Mouse (Mus musculus) heart, postnatal 10 days (tissue): ENCODE data around the gene Ush2a. TPM values are rescaled to one million over a fixed set of nuclear protein-coding genes. Genes with fewer than 3 reads are reported as not detected.

ENCODE experiments used
- DNase-seq, 2 experiments: peaks; one replicate each; pipeline ENCODE4 v3.0.0; 2021
- intact Hi-C: fragments of 180-260 bp; cut with DNase I; formaldehyde crosslinking; loops from one replicate; pipeline ENCODE4 v1.15.1; 2025
- total RNA-seq, 2 experiments: library from RNA; stranded (reverse); gene quantifications; 2 replicates each; pipeline ENCODE4 v1.2.3; 2021

Ush2a gene
- total RNA-seq, result under 1 TPM; 0.07 to 0.24 TPM

DNA sequence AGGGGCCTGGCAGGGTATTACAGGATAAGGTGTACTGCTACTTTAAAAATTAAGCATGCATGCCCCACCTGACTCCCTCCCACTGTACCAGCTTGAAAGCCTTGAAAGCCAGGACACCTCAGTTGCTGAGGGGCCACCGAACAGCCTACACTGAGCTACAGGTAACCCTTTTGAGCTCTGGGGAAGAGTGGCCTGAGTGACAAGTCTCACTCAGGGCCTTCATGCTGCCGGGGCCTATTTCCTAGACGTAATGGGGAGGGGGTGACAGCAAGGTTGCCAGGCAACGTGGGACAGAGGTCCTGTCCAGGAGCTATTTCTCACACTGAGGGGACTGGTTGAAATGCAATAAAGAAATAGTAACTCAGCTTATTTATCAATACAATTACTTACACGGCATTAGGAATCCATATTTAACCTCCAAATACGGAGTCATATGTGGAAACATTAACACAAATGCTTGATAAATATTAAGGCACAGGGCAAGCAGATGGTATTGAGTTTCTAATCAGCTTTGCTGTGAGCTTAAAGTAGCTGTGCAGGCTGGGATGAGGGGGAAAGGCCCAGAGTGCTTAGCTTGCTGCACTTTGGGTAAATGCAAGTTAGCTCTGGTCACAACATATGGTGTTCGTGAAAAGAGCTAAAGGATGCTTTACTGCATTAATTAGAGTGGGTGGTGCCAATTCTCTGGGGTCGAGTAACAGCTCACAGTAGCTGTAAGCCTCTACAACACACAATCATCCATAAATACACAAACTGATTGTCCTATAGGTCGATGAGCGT is at the start of gene Ush2a:
TSS of gene Ush2a (plus strand) at position 121 of the 780 bp plus-strand sequence.
- intact Hi-C loops, result no loop called here
- DNase-seq, result no peak

DNA sequence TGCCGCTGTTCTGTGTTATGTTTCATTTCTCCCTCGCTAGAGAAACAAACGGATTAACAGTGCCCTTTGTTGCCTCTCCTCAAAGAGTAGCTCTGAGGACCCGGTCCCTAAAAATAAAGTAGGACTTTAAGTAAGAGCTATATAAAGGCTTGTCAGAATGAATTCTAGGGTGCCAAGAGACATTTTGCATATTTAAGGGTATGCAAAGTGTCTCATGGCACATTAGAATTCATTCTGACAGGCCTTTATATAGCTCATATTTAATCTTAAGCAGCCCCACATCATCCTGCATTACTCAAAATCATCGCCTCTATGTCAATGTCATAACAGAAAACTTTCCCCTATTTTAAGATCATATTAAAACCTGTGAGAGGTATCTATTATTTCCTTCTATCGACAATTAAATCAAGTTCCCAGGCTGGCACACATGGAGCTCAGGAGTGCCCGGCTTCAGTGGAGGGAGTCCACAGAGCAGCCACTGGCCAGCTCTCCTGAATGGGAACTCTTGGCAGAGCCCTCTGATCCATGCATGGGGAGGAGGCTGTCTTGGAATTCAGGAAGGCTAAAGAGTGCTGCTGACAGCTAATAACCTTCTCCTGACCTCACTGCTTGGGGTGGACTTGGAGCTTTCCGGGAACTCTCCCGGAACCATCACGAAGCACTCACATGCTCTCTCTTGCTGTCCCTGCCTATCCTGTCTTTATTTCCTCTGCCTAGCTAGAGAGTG is 46.8 kb upstream of the Ush2a start:
- DNase-seq, result no peak
- intact Hi-C loops, result no loop called here

DNA sequence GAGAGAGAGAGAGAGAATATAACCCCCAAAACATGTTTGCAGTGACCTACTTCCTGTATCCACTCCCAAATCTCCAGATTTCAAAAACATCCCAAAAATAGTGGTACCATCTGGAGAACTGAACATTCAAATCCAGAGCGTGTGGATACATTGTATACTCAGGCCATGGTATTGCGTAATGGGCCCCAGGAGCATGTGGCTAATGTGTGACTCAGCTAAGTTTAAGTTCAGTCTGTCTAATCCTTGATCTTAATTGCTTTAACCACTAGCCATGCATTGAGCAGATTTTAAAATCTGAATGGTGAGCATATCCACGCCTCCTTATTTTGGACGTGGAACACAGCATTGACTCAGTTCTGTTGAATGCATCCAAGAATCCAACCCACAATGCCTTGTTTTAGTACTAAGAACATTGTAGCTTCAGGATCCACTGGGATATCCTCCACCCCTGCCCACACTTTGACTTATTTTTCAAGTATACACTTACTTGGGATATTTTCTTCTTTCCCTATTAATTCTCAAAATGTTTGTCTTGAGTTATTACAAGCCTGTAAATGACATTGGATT is 40.5 kb upstream of the Ush2a start:
- DNase-seq, result no peak
- intact Hi-C loops, result no loop called here

DNA sequence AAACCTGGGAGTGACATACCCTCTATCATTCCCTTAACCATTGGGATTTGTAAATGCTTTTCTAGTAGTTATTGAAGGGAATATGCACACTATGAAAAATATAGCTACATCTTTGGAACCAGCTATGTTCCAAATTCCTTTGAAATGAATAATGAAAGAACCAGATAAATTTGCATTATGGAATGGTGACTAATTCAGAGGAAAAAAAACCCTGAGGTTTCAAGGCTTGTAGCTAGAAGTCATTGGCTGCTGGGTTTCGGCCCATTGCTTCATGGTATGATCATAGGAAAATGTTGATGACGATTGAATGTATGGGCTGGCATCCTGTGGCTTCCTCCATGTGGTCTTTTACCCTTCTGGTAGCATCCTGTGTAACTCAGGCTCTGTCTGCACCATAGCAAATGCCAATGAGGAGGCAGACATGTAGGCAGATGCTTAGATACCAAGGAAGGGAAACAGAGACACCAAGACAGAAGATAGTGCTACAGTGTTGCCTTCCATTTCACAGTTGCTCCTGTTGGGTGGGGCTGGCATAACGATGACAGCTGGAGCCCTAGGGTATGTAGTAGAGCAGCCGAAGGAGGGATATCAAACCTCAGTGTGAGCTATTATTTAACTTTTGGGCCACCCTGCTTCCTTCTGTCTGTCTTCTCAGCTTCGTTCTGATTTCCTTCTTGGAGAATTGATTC is 28.6 kb upstream of the Ush2a start:
- DNase-seq, result no peak
- intact Hi-C loops, result no loop called here

DNA sequence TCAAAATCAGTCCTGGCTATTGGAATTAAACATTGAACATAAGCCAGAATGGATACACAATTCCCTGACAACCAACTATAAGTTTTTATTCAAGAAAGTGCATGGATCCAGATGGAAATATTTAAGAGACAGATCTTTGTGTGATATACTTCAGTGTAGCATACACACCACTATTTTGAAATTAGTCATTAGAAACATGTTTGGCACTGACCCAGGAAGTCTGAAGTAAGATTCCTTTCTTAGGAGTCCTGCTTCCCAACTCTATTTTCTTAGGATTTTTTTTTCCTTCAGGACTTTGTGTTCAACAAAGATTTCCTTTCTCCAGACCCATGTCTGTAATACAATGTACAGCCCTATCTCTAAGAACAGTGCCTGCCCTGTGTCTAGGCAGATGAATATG is 23.2 kb upstream of the Ush2a start:
- intact Hi-C loops, result no loop called here
- DNase-seq, result no peak

DNA sequence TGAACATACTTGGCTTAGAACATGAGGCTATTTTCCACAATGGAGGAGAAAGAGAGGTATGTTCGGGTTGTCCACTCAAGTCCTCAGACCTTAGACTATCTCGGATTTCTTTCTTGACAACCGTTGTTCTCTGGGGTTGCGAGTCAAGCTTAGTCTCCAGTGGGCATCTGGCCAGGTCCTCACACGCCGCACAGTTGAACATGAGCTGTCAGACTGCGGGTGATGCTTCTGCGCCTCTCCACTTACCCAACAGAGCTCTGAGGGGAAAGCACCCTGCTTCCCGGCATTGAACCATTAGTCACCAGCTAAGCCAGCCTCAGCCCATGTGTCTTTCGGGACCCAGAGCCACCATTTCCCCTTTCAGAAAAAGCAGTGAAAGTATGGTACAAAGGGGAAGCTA is 20.1 kb upstream of the Ush2a start:
- no peak for DNase-seq
- intact Hi-C loops, result no loop called here

DNA sequence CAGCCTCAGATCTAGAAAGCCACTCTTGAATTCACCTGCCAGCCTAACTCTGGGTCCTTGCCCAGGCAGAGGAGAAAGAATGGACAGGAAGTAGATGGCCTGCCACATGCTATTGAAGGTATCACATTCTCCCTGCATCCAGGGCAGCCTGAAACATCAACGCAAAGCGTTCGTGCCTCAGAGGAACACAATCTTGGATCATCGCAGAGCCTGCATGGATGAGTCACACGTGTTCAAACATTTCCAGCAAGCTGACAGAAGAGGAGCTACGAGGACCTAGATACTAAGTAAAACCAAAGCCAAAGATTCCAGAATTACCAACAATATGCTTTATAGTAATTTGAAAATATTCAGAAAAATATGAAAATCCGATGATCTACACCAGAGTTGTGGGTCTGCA is 4.3 kb upstream of the Ush2a start:
- DNase-seq, result no peak
- intact Hi-C loops, result no loop called here

DNA sequence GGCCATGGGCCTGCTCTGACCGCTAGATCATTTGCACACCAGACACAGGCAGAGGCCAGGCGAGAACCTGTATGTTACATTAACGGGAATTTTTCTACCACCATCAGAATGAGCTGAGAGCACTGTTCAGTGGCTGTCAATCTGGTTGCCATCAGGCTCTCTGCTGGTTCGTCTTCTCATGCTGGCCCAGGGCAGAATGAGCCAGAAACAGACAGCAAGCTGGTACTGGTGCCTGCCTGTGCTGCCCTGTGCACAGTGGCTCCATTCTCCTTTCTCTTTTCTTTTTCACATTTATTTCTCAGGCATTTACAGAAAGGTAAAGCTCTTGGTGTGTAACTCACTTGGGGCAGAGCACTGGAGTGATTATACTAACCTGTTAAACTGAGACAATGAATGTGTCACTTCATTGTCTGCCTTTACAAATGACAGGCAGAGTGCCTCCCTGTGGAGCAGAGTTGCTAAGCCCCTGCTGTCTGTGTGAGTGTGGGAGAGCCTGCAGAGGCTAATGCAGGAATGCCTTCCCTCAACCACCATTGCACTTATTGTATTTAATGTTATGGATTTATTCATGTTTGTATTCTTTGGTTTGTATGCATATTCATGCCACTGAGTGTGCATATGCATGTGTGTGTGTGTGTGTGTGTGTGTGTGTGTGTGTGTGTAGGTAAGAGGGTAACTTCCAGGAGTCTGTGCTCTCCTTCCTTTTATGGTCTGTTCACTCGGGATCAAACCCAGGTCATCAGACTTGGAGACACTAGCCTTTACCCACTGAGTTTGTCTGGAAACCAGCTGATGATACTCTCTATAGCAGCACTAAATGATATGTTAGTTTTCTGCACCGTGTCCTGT is 1.3 kb upstream of the Ush2a start:
- intact Hi-C loops, result no loop called here
- DNase-seq, result no peak

DNA sequence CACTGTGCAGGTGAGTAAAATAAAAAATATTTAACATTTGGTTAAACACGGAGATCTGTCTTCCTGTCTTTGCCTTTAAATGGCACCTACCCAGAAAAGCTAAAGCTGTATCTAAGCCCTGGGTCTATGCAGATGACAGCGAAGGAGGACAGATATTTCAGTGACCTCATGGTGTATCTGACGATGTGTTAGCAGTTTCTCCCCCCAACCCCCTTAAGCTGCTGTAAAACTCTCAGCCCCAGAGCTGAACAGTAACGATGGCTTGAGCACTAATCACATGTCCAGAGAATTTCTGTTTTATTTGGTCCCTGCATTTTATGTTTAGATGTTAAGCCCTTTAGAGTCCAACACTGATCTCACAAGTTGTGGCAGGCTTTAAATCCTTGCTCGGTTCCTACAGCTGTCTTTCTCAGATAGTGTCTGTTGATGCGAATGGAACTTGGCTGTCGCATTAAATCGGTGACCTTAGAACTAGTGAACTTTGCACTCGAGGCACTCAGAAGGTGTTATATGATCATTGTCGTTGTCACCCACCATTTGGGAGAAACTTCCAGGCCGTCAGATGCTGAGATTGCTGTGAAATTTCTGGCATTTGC is 5.4 kb downstream of the Ush2a start:
- intact Hi-C loops, result no loop called here
- DNase-seq, result no peak

DNA sequence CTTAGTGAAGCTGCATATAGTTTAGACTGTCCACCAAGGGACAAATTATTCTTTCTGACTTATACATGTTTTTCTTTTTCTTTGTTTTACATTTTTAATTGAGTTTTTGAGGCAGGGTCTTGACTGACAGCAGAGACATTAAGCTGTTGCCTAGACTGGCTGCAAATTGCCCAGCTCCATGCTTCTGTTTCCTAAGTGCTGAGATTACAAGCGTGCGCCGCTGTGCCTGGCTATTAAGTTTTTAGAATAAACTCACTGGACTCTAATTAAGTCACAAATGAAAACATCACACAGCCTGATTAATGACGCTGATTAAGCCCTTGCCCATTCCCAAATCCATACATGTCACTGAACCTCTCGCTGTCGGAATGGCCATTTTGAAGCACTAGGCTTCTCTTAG is 7.2 kb downstream of the Ush2a start:
- intact Hi-C loops, result no loop called here
- DNase-seq, result no peak

DNA sequence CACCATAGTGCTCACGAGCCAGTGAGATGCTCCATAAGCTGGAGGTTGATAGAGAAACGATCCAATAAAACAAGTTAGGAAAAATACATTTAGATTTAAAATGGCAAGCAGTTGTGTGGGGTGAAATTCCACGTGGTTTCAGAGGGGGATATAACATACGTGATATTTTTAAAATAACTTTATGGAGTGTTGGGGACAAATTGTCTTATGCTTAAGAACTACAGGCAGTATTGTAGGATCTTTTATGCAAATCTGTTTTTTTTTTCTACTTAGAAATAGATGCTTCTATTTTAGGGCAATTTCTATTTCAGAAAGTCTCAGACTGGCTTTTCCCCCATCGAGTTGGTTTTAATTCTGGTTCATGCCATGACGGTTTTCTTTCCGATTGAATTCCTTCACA is 51.5 kb downstream of the Ush2a start:
- DNase-seq, result no peak

DNA sequence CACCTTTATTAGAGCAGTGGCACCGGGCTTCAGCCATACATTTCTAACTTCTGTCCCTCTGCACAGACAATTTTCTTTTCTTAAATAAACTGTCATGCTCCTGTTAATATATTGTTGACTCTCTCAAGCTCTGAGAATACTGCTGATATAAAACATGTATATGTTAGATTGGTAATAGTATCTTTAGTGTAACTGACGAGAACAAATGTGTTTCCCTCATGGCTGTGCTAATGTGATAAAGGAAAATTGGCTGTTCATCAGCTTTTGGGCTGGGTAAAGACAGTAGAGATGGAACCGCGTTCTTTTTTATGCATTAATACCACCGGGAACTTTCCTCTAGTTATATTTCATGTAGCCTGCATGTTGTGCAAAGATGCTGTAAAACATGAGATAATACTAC is 54.8 kb downstream of the Ush2a start:
- intact Hi-C loops, result no loop called here

More for the DNA sequence above, 51.5 kb downstream of the Ush2a start:
- intact Hi-C loops, result no loop called here

DNA sequence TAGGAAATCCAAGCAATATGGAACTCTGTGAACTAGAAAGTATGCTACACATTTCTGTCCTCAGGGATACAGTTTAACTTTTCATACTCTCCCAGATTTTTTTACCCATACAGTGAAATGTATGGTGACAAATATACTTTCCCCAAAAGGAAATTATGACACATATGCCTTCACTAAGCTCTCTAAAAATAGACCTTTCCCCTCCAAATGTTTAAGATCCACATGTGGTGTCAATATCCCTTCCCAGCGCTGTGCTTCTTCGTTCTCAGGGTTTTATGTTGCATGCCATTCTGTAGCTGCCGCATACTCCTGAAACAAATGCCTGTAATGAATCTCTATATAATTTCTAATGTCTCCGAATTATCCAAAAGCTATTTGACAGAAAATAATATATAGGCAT is 58.4 kb downstream of the Ush2a start:
- no peak for DNase-seq
- intact Hi-C loops, result no loop called here

More for the DNA sequence above, 54.8 kb downstream of the Ush2a start:
- DNase-seq, result no peak

DNA sequence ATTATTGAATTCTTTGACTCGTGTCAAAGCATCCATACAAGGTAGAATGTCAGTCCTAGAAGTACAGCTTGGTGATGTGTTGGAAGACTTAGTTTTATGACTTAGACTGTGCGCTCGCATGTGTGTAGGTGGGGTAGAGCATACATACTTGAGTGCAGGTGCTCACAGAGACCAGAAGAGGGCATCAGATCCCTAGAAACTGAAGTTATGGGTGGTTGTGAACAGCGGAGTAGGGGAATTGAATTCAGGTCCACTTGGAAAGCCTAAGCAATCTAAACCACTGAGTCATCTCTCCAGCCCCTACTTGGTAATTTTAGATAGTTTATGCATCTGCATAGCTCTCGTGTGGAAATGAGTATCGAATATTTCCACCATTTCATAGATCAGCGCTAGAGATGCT is 59.7 kb downstream of the Ush2a start:
- DNase-seq, result no peak
- intact Hi-C loops, result no loop called here

DNA sequence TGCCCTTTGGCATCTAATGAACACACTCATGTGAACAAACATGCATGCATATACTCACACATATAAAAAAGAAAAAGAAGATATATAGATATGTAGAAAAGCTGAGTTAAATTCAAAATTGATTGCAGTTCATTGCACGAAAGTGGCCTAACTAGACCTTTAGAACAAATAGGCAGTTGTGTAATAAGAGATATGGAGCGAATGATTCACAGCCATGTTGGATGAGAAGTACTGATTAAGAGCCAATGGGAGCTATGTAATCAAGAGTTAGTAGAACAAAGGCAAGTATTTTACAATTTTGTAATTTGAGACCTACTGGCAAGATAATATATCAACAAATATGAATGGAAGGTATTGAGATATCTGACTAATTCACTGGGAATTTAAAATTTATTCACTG is 68.6 kb downstream of the Ush2a start:
- DNase-seq, result no peak
- intact Hi-C loops, result no loop called here

DNA sequence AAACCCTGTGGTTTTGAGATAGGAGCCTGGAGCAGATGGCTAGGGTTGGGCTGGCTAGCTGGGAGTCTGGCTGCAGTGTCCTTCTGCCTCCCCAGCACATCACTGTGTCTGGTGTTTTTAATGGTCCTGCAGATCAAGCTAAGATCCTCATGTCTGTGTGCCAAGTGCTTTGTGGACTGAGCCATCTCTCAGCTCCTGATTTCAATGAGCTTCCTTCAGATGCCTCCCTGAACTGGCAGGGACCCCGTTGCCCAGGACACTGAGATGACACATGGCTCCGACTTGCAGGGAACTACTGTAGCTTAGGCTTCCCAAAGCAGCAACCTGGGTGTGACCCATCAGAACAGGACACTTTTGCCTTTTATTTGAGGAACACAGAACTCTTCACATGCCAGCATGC is 72.1 kb downstream of the Ush2a start:
- no peak for DNase-seq
- intact Hi-C loops, result no loop called here

DNA sequence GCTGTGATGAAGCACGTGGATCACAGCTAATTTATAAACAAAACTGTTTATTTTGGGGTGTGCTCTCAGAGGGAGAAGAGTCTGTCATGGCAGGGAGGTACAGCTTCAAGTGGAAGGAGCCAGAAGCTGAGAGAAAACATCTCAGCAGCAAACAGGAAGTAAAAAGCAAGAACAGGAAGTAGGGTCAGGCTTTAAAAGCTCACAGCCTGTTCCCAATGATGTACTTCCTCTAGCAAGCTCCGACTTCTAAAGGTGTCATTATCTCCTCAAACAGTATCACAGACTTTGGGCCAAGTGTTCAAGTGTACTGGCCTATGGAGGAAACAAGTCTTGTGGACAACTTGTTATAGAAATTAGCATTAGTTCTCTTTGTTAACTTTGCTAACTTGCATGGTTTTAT is 85.9 kb downstream of the Ush2a start:
- intact Hi-C loops, result no loop called here
- no peak for DNase-seq

DNA sequence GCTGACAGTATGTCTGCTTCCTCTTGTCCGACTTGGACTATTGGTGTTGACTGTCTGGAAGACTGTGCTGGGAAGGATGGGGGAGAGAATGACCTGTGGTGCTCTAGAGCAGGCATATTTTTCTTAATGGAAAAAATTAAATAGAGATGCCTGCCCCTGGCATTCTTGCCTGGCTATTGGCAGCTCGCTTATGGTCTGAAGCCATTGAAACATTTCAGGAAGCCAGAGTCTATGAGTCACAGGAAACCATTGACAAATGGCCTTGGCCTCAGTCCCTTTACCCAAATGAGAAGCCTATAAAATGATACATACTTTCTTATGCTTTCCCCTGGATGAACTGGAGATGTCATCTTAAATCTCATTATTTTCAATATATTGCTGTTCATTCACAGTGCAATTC is 92.9 kb downstream of the Ush2a start:
- intact Hi-C loops, result no loop called here
- no peak for DNase-seq

DNA sequence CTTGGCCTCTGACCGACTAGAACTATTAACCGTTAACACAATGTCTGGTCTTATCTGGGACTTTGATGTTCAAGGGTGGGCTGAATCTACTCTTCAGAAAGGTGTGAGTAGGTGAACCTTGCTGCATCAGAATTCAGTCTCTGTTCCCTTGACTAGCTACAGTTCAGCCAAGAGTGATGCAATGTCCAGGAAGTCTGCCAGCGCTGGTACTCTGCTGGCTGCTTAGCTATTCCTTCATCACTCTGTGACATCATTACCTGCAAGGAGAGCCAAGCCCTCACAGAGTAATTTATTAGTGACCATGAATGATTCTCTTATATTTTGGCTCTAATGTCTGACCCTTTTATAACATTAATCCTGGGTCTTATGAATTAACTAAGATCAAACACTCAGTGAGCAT is 101.7 kb downstream of the Ush2a start:
- intact Hi-C loops, result loop anchor here (5.0 kb wide), 1 partner anchor 1664 kb away; no protein-coding TSS in a partner anchor
- peak; percentile 58 to 61 for DNase-seq

DNA sequence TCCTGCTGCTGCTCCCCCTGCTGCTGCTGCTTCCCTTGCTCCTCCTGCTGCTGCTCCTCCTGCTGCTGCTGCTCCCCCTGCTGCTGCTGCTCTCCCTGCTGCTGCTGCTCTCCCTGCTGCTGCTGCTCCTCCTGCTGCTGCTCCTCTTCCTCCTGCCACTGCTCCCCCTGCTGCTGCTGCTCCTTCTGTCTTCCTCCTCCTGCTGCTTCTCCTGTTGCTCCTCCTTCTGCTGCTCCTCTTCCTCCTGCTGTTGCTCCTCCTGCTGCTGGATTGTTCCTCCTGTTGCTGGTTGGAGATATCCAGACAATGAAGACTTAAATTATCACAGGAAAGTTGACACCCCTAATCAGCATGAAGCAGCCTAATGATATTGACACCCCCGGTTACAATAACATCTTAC is 123.4 kb downstream of the Ush2a start:
- intact Hi-C loops, result no loop called here
- no peak for DNase-seq
